Mouse (Mus musculus) brain, embryonic 14.5 days (tissue): Measurements from ENCODE around the gene Tenm4. TPM values are rescaled to one million over a fixed set of nuclear protein-coding genes. Genes with fewer than 3 reads are reported as not detected.
A peak's percentile ranks its signal among the peaks of the same experiment; 100 is the strongest.

Experiments used
- DNase-seq: peaks from one replicate; pipeline ENCODE4 v3.0.0-alpha.2; 2011; ENCODE audit warnings: low read depth
- CTCF ChIP-seq: fragments of 200-500 bp; IDR thresholded peaks from 2 replicates; pipeline ENCODE4 v1.5.1; 2012; ENCODE audit warnings: inconsistent platforms, mild to moderate bottlenecking, moderate library complexity, borderline replicate concordance; ENCODE audit not compliant: insufficient read depth, insufficient read length; ENCODE audit errors: extremely low read depth
- POLR2A ChIP-seq: fragments of 200-500 bp; IDR thresholded peaks from 2 replicates; pipeline ENCODE4 v1.6.1; 2012; ENCODE audit warnings: mild to moderate bottlenecking, inconsistent platforms, borderline replicate concordance; ENCODE audit not compliant: poor library complexity, insufficient read depth, insufficient read length, severe bottlenecking; ENCODE audit errors: extremely low read depth
- polyA plus RNA-seq: library from polyadenylated mRNA; depleted of rRNA; stranded (reverse); fragments of >200 nt; gene quantifications from 2 replicates; pipeline ENCODE4 v1.2.3, GENCODE M21; 2012

The Tenm4 gene
- polyA plus RNA-seq, 1 experiment = 31.2 TPM

DNA sequence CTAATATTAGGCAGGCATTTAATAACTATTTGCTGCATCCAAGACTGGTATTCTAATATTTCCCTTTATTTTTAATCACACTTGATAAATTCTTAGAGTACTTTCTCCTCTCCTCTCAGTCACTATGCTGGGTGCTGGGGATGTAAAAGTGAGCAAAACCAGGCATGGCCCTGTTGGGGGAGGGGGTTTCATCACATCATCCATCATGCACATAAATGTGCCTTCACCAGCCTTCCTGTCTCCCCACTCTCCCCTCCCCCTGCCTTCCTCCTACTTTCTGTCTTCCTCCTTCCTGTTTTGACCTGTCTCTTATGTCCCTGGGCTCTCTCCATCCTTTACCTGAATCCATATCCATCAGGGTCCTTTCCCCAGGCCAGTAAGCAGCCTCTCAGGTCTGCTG is 416.4 kb downstream of the Tenm4 start:
- TF ChIP-seq POLR2A (no peak), CTCF (no peak)
- DNase-seq = no peak

DNA sequence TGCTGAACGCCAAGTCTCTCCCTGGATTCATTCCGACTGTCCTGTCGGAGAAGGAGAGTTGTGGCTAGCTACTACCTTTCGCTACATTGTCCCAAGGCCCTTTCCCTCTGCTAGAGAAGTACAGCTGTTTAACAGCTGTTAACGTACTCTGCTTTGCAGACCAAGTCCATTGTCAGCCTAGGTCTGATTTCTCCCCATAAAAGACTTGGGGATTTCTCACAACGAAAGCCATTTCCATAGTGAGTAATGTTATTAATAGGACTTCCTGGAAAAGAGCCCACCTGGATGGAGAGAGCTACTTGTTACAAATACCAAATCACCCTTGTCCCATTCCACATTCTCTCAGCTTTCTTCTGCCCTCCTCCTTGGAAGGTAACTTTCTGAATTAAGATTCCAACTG is 417.5 kb downstream of the Tenm4 start:
- no peak for TF ChIP-seq CTCF
- no peak for DNase-seq

DNA sequence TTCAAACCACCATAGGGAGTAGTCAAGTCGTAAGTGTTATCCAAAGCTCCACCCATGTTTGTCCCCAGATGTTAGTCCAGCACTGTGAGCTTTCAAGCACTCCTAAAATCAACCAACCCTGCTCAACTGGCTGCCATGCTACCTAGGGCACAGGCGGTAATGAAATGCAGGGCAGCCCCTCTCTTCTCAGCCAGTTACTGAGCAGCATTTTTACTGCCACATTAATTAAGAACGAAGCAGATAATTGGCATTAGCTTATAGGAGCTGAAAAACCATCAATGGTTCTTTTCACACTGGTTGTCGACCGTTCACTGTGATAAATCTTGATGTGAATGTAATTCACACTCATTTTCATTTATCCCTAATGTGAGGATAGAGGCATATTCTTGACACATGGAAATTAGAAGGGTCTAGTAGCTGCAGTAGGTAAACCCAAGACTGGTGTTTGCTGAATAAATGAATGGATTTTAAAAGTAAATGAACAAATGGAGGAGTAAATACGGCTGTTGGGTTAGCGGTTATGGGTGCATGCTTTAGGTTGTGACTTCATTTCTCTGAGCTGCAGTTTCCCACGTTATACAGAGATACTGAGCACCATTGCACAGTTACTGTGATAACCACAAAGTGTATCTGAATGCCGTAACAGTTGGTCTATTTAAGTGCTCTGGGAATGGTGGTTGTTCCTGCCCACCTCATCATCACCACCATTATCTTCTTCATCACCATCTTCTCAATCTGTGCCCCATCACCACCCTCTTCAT is 424.7 kb downstream of the Tenm4 start:
- TF ChIP-seq CTCF (no peak), POLR2A (no peak)
- DNase-seq = peak; percentile 91

DNA sequence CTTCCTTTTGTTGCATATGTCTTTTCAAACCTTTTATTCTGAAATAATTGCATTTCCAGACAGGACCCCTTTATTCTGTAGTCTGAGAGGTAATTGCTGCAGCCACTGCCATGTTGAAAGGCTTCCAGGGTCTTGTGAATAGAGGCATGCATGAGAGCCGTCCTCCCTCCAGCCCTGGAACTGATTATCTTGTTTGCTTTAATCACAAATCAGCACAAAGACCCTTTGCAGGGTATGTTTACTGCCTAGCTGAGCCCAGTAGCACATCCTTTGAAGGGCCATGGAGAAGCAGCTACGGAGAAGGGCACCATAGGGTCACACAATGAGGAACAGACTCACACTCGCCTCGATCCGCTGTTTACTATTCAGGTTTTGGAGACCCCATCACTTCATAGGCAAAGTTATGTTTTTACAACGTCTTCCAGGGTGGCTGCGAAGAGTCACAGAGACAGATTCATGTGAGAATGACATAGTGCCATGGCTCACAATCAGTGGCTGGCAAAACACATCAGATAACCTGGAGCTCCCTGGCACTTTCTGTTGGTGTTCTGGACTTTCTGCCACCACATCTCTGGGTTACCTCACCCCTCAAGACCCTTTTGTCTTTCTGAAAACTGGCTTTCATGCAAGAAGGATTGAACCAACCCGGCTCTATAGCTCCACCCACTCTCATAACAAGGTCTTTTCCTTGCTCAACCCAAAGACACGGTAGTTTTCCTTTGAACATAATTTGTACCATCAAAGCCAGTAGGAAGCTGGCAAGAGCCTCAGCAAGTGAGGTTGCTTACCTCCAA is 425.6 kb downstream of the Tenm4 start:
- TF ChIP-seq CTCF (no peak), POLR2A (no peak)

GRCm38 (mm10) chr7:96597871-96598270 is 426.8 kb downstream of the Tenm4 start:
- DNase-seq = no peak
- TF ChIP-seq POLR2A (no peak), CTCF (no peak)

More for the DNA sequence above, 425.6 kb downstream of the Tenm4 start:
- peak; percentile 94 for DNase-seq

- peak; percentile 63 for DNase-seq
- no peak for TF ChIP-seq POLR2A
- TF ChIP-seq CTCF = no peak
These were observed 428.0 kb downstream of the Tenm4 start for GRCm38 (mm10) chr7:96599081-96599480.

- TF ChIP-seq POLR2A (no peak), CTCF (no peak)
- no peak for DNase-seq
These were observed 429.4 kb downstream of the Tenm4 start for GRCm38 (mm10) chr7:96600381-96600941.

- no peak for TF ChIP-seq CTCF
- TF ChIP-seq POLR2A = no peak
- peak; percentile 43 for DNase-seq
These were observed 433.2 kb downstream of the Tenm4 start for GRCm38 (mm10) chr7:96604091-96604745.

DNA sequence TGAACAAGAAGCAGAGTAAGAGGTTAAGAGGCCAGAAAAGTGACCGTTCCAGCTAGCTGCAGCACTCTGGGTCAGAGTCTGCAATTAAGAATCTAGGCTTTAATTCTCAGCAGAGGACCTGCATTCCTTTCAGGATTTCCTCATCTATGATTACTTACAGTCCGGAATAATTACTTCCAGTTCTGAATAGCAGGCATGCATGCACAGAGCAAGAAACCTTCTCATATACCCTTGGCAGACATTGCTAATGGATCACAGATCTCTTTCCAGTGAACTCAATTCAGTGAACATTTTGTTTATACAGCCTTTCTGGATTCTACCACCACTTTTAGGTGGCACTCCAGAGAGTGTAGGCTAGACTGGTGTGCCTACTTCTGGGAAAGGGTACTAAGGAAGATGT is 434.3 kb downstream of the Tenm4 start:
- TF ChIP-seq CTCF = no peak
- no peak for TF ChIP-seq POLR2A
- peak; percentile 53 for DNase-seq

- no peak for DNase-seq
- no peak for TF ChIP-seq POLR2A
- no peak for TF ChIP-seq CTCF
These were observed 439.0 kb downstream of the Tenm4 start for GRCm38 (mm10) chr7:96609854-96610586.
